In genomic region chr14:32179393-32180195, GRCm38 (mm10) we compare ENCODE assay signal across 29 mouse cellular contexts. TPM values are rescaled to one million over a fixed set of nuclear protein-coding genes. Genes with fewer than 3 reads are reported as not detected.
DNase-seq lines count a peak whose midpoint lies in the region; ATAC-seq and TF ChIP-seq lines count a peak whose summit lies in the region.
"Had no signal": no experiment of that assay in that cellular context is flagged by ENCODE, and none has a peak within 500 bp of the region (broad histone marks: within the 10 kb centered on the region; RNA-seq: fewer than 3 reads in every experiment).

No protein-coding gene starts in this region.

- no peaks in the 10 kb centered on the region for H3K9me3 ChIP-seq in kidney, embryonic 15.5 days (replicated peaks)
- H3K9me3 ChIP-seq in CH12.LX (replicated peaks; ENCODE audit: low read length), result no peaks in the 10 kb centered on the region
- H3K9me3 ChIP-seq in intestine, postnatal 0 days (ENCODE audit: control insufficient read depth), result no peaks in the 10 kb centered on the region
- no peaks in the 10 kb centered on the region for H3K9me3 ChIP-seq in liver, embryonic 13.5 days (replicated peaks)
- no peaks in the 10 kb centered on the region for H3K9me3 ChIP-seq in forebrain, embryonic 13.5 days (replicated peaks)
- H3K9me3 ChIP-seq: embryonic facial prominence, embryonic 10.5 days; heart, embryonic 15.5 days; hindbrain, embryonic 15.5 days; limb, embryonic 15.5 days had no signal

- no peaks in the 10 kb centered on the region for H3K27me3 ChIP-seq in kidney, embryonic 15.5 days
- H3K27me3 ChIP-seq in CH12.LX (replicated peaks), result no peaks in the 10 kb centered on the region
- no peaks in the 10 kb centered on the region for H3K27me3 ChIP-seq in intestine, postnatal 0 days (replicated peaks; ENCODE audit: control insufficient read depth, insufficient read depth, low read length)
- no peaks in the 10 kb centered on the region for H3K27me3 ChIP-seq in liver, embryonic 13.5 days
- no peaks in the 10 kb centered on the region for H3K27me3 ChIP-seq in forebrain, embryonic 13.5 days
- H3K27me3 ChIP-seq: heart, embryonic 15.5 days; hindbrain, embryonic 15.5 days; limb, embryonic 15.5 days had no signal

- ATAC-seq in kidney, embryonic 15.5 days (replicated peaks; ENCODE audit: low FRiP score), result no peak
- ATAC-seq in intestine, postnatal 0 days, result peak; percentile 45; the same call in 1 of the 2 replicates
- peak; percentile 56 for ATAC-seq in liver, embryonic 13.5 days (ENCODE audit: low read depth)
- ATAC-seq in forebrain, embryonic 13.5 days, result no peak
- ATAC-seq: forebrain, embryonic 14.5 days had no signal

- no peak for TF ChIP-seq EP300 in CH12.LX (IDR thresholded peaks at IDR 0.05; ENCODE audit: low read length)

- no peak overlapping the region for H3K27ac ChIP-seq in kidney, embryonic 15.5 days
- H3K27ac ChIP-seq in CH12.LX (ENCODE audit: insufficient read depth, low read depth), result no peak overlapping the region
- H3K27ac ChIP-seq in intestine, postnatal 0 days (ENCODE audit: low read depth, low read length), result peak overlapping the region; percentile 62; the same call in 1 of the 2 replicates
- H3K27ac ChIP-seq in liver, embryonic 13.5 days, result no peak overlapping the region
- no peak overlapping the region for H3K27ac ChIP-seq in forebrain, embryonic 13.5 days
- H3K27ac ChIP-seq: embryonic facial prominence, embryonic 10.5 days; heart, adult 2 months; heart, embryonic 15.5 days; hindbrain, embryonic 15.5 days; limb, embryonic 15.5 days had no signal

- TF ChIP-seq POLR2A in CH12.LX (IDR thresholded peaks at IDR 0.05; ENCODE audit: low read depth, low read length), result peak; percentile 29; the same call in 1 of the 2 replicates

- H3K4me2 ChIP-seq in kidney, embryonic 15.5 days, result no peak overlapping the region
- H3K4me2 ChIP-seq in CH12.LX (ENCODE audit: insufficient read depth, low read depth, poor library complexity, severe bottlenecking), result no peak overlapping the region
- H3K4me2 ChIP-seq in intestine, postnatal 0 days (replicated peaks; ENCODE audit: low read depth), result no peak overlapping the region
- no peak overlapping the region for H3K4me2 ChIP-seq in liver, embryonic 13.5 days
- H3K4me2 ChIP-seq in forebrain, embryonic 13.5 days, result no peak overlapping the region
- H3K4me2 ChIP-seq: heart, embryonic 15.5 days; hindbrain, embryonic 15.5 days; limb, embryonic 15.5 days had no signal

- in situ Hi-C loops in CH12.LX (cut with MboI; ENCODE audit: low pct_ligation_motif_present, low pct_unique_long_range_greater_than_20kb, low sequenced_read_pairs), result no loop called here

- H3K79me2 ChIP-seq in CH12.LX (replicated peaks; ENCODE audit: control insufficient read depth, extremely low read depth, insufficient read depth, poor library complexity, severe bottlenecking), result no peaks in the 10 kb centered on the region

- no peak overlapping the region for H3K4me3 ChIP-seq in kidney, embryonic 15.5 days (replicated peaks)
- H3K4me3 ChIP-seq in CH12.LX (replicated peaks in 1 of 3; ENCODE audit: low read depth in 2 of 3, low read length in 2 of 3, poor library complexity in 1 of 3), result no peak overlapping the region
- no peak overlapping the region for H3K4me3 ChIP-seq in intestine, postnatal 0 days (ENCODE audit: low read depth, low read length)
- no peak overlapping the region for H3K4me3 ChIP-seq in liver, embryonic 13.5 days (replicated peaks)
- H3K4me3 ChIP-seq in forebrain, embryonic 13.5 days, result no peak overlapping the region
- H3K4me3 ChIP-seq: embryonic facial prominence, embryonic 10.5 days; heart, adult 2 months; heart, embryonic 15.5 days; hindbrain, embryonic 15.5 days; limb, embryonic 15.5 days had no signal

- peak; percentile 36 for DNase-seq in kidney, adult 18-20 months
- no peak for DNase-seq in CH12.LX (ENCODE audit: extremely low read depth)
- DNase-seq in liver, embryonic 13.5 days, result no peak
- no peak for DNase-seq in gastrocnemius, adult 18-20 months (ENCODE audit: low spot score)
- DNase-seq in thymus, postnatal 4 days, result no peak
- DNase-seq: adrenal gland, postnatal 36 days; cerebellum, adult 8-10 months; gastrocnemius, postnatal 14 days; heart, adult 2 months; heart, postnatal 4 days; lung, postnatal 10 days; right cerebral cortex, postnatal 25 days; thymus, adult 2 months had no signal

- TF ChIP-seq CTCF in CH12.LX (conservative IDR thresholded peaks at IDR 0.05 in 1 of 2, IDR thresholded peaks at IDR 0.05 in 1 of 2; ENCODE audit: low read depth in 2 of 2, low read length in 2 of 2), result no peak
- no peak for TF ChIP-seq CTCF in intestine, postnatal 0 days (IDR thresholded peaks at IDR 0.05; ENCODE audit: low read depth)

- TF ChIP-seq RAD21 in CH12.LX (IDR thresholded peaks at IDR 0.05; ENCODE audit: low read depth, low read length), result no peak

- WGBS in kidney, embryonic 15.5 days, result 85% methylated on average over 10 of the region's 10 CpGs
- WGBS in intestine, postnatal 0 days, result 72% methylated on average over 10 of the region's 10 CpGs
- 68% methylated on average over 10 of the region's 10 CpGs for WGBS in liver, embryonic 13.5 days (ENCODE audit: insufficient replicate concordance)
- 93% methylated on average over 10 of the region's 10 CpGs for WGBS in forebrain, embryonic 13.5 days

- no peaks in the 10 kb centered on the region for H3K4me1 ChIP-seq in kidney, embryonic 15.5 days
- no peaks in the 10 kb centered on the region for H3K4me1 ChIP-seq in CH12.LX (ENCODE audit: control insufficient read depth in 1 of 2, insufficient read depth in 2 of 2)
- H3K4me1 ChIP-seq in intestine, postnatal 0 days (replicated peaks; ENCODE audit: control insufficient read depth, insufficient read depth, low read length), result no peaks in the 10 kb centered on the region
- H3K4me1 ChIP-seq in liver, embryonic 13.5 days (replicated peaks), result peaks cover 20% of the 10 kb centered on the region
- no peaks in the 10 kb centered on the region for H3K4me1 ChIP-seq in forebrain, embryonic 13.5 days
- H3K4me1 ChIP-seq: embryonic facial prominence, embryonic 10.5 days; hindbrain, embryonic 15.5 days; limb, embryonic 15.5 days had no signal

- H3K9ac ChIP-seq in kidney, embryonic 15.5 days, result no peak overlapping the region
- H3K9ac ChIP-seq in CH12.LX (ENCODE audit: insufficient read depth, low read depth), result no peak overlapping the region
- H3K9ac ChIP-seq in intestine, postnatal 0 days (ENCODE audit: low read depth, low read length), result no peak overlapping the region
- no peak overlapping the region for H3K9ac ChIP-seq in liver, embryonic 13.5 days
- no peak overlapping the region for H3K9ac ChIP-seq in forebrain, embryonic 13.5 days
- H3K9ac ChIP-seq: heart, embryonic 15.5 days; hindbrain, embryonic 15.5 days; limb, embryonic 15.5 days had no signal

- dilution Hi-C loops in CH12.LX (cut with MboI; ENCODE audit: extremely low pct_ligation_motif_present, extremely low pct_unique_long_range_greater_than_20kb, low sequenced_read_pairs), result no loop called here

- H3K36me3 ChIP-seq in kidney, embryonic 15.5 days, result peaks cover 66% of the 10 kb centered on the region
- H3K36me3 ChIP-seq in CH12.LX (replicated peaks in 1 of 2; ENCODE audit: control insufficient read depth in 1 of 2, insufficient read depth in 1 of 2, low read length in 1 of 2), result peaks cover 40 to 72% of the 10 kb centered on the region in 2 experiments
- peaks cover 38% of the 10 kb centered on the region for H3K36me3 ChIP-seq in intestine, postnatal 0 days (ENCODE audit: control insufficient read depth, insufficient read depth)
- peaks cover 75% of the 10 kb centered on the region for H3K36me3 ChIP-seq in liver, embryonic 13.5 days
- peaks cover 59% of the 10 kb centered on the region for H3K36me3 ChIP-seq in forebrain, embryonic 13.5 days (ENCODE audit: poor library complexity, severe bottlenecking)

RNA-seq across cellular contexts. Expression of gene Ncoa4, which starts 19.9 kb away (rescaled TPM):
- polyA plus RNA-seq in kidney, embryonic 15.5 days (2015; fragmentation: Nextera tagmentation; extraction: Ambion mirVana), result 107 and 110 TPM in 2 replicates
- total RNA-seq in CH12.LX (2012; rRNA removed), result 41.6 and 47.6 TPM in 2 replicates
- total RNA-seq in CH12.LX (2014; rRNA removed), result 102 and 109 TPM in 2 replicates
- 59.3 and 63.9 TPM in 2 replicates for polyA plus RNA-seq in CH12.LX (2012; ENCODE audit: insufficient read length, low read depth)
- polyA plus RNA-seq in intestine, postnatal 0 days (2015; fragmentation: Nextera tagmentation; extraction: Ambion mirVana), result 239 and 254 TPM in 2 replicates
- 288 and 359 TPM in 2 replicates for polyA plus RNA-seq in liver, embryonic 13.5 days (2015; fragmentation: Nextera tagmentation; extraction: Ambion mirVana)
- total RNA-seq in gastrocnemius, adult 18-20 months (2021), result 10 to 100 TPM; 65.2 to 76.7 TPM
- polyA plus RNA-seq in forebrain, embryonic 13.5 days (2015; fragmentation: Nextera tagmentation; extraction: Ambion mirVana), result 81.6 and 88.4 TPM in 2 replicates

RNA-seq across cellular contexts. Expression of gene Timm23, which starts 22.1 kb away (rescaled TPM):
- 300 and 306 TPM in 2 replicates for polyA plus RNA-seq in kidney, embryonic 15.5 days (2015; fragmentation: Nextera tagmentation; extraction: Ambion mirVana)
- 285 and 389 TPM in 2 replicates for total RNA-seq in CH12.LX (2012; rRNA removed)
- total RNA-seq in CH12.LX (2014; rRNA removed), result 496 and 558 TPM in 2 replicates
- polyA plus RNA-seq in CH12.LX (2012; ENCODE audit: insufficient read length, low read depth), result 425 and 495 TPM in 2 replicates
- polyA plus RNA-seq in intestine, postnatal 0 days (2015; fragmentation: Nextera tagmentation; extraction: Ambion mirVana), result 196 and 209 TPM in 2 replicates
- 266 and 271 TPM in 2 replicates for polyA plus RNA-seq in liver, embryonic 13.5 days (2015; fragmentation: Nextera tagmentation; extraction: Ambion mirVana)
- total RNA-seq in gastrocnemius, adult 18-20 months (2021), result 100 to 1,000 TPM; 229 TPM
- 239 and 248 TPM in 2 replicates for polyA plus RNA-seq in forebrain, embryonic 13.5 days (2015; fragmentation: Nextera tagmentation; extraction: Ambion mirVana)

RNA-seq across cellular contexts. Expression of gene Parg, which starts 22.2 kb away (rescaled TPM):
- 46.2 and 48.1 TPM in 2 replicates for polyA plus RNA-seq in kidney, embryonic 15.5 days (2015; fragmentation: Nextera tagmentation; extraction: Ambion mirVana)
- total RNA-seq in CH12.LX (2012; rRNA removed) (36.3 and 39.9 TPM in 2 replicates), CH12.LX (2014; rRNA removed) (66.1 and 77.9 TPM in 2 replicates)
- polyA plus RNA-seq in CH12.LX (2012; ENCODE audit: insufficient read length, low read depth), result 25.7 and 40.6 TPM in 2 replicates
- polyA plus RNA-seq in intestine, postnatal 0 days (2015; fragmentation: Nextera tagmentation; extraction: Ambion mirVana), result 15.7 and 19.7 TPM in 2 replicates
- 14.6 and 18.4 TPM in 2 replicates for polyA plus RNA-seq in liver, embryonic 13.5 days (2015; fragmentation: Nextera tagmentation; extraction: Ambion mirVana)
- 10 to 100 TPM; 25.3 to 28.9 TPM for total RNA-seq in gastrocnemius, adult 18-20 months (2021)
- polyA plus RNA-seq in forebrain, embryonic 13.5 days (2015; fragmentation: Nextera tagmentation; extraction: Ambion mirVana), result 36.6 and 40.8 TPM in 2 replicates

RNA-seq across cellular contexts. Expression of gene Msmb, which starts 37.8 kb away (rescaled TPM):
- polyA plus RNA-seq in kidney, embryonic 15.5 days (2015; fragmentation: Nextera tagmentation; extraction: Ambion mirVana), result not detected in 2 replicates
- total RNA-seq in CH12.LX (2012; rRNA removed) (not detected in 2 replicates), CH12.LX (2014; rRNA removed) (not detected in 2 replicates)
- polyA plus RNA-seq in CH12.LX (2012; ENCODE audit: insufficient read length, low read depth), result not detected in 2 replicates
- polyA plus RNA-seq in intestine, postnatal 0 days (2015; fragmentation: Nextera tagmentation; extraction: Ambion mirVana), result not detected in 2 replicates
- polyA plus RNA-seq in liver, embryonic 13.5 days (2015; fragmentation: Nextera tagmentation; extraction: Ambion mirVana), result 0.33 and 0.45 TPM in 2 replicates
- not detected for total RNA-seq in gastrocnemius, adult 18-20 months (2021)
- polyA plus RNA-seq in forebrain, embryonic 13.5 days (2015; fragmentation: Nextera tagmentation; extraction: Ambion mirVana), result not detected in 2 replicates
- total RNA-seq: adrenal gland, postnatal 36 days; gastrocnemius, postnatal 14 days; heart, adult 2 months; heart, postnatal 4 days; layer of hippocampus, postnatal 25 days; left cerebral cortex, postnatal 36 days; megakaryocyte-erythroid progenitor cell, adult 5-6 weeks; midbrain, postnatal 0 days had no signal
- polyA plus RNA-seq: embryonic facial prominence, embryonic 10.5 days; forebrain, embryonic 14.5 days; heart, adult 2 months; heart, embryonic 15.5 days; hindbrain, embryonic 15.5 days; large intestine, adult 2 months; limb, embryonic 15.5 days; midbrain, postnatal 0 days; spleen, adult 2 months; stomach, embryonic 14.5 days; thymus, adult 2 months; urinary bladder, adult 2 months had no signal

Comparison
In these comparisons a context has a peak if more than half of its experiments do, and no peak if none do; other contexts are left out.
1. ATAC-seq: peak in intestine, postnatal 0 days (single experiment) and liver, embryonic 13.5 days (single experiment); none in kidney, embryonic 15.5 days (single experiment) and forebrain, embryonic 13.5 days (single experiment).